Mouse (Mus musculus) kidney, postnatal 10 days (tissue): ENCODE measurements around the gene Tmem97.
A peak's percentile ranks its signal among the peaks of the same experiment; 100 is the strongest.
"Not testable (repeated sequence)": the region's sequence is repeated elsewhere in the genome, so short reads cannot be mapped to it uniquely, and the experiment has no call there.

ENCODE experiments used
- DNase-seq: peaks from one replicate; pipeline ENCODE4 v3.0.0; 2021; ENCODE audit warnings: mixed read lengths

The Tmem97 gene

DNA sequence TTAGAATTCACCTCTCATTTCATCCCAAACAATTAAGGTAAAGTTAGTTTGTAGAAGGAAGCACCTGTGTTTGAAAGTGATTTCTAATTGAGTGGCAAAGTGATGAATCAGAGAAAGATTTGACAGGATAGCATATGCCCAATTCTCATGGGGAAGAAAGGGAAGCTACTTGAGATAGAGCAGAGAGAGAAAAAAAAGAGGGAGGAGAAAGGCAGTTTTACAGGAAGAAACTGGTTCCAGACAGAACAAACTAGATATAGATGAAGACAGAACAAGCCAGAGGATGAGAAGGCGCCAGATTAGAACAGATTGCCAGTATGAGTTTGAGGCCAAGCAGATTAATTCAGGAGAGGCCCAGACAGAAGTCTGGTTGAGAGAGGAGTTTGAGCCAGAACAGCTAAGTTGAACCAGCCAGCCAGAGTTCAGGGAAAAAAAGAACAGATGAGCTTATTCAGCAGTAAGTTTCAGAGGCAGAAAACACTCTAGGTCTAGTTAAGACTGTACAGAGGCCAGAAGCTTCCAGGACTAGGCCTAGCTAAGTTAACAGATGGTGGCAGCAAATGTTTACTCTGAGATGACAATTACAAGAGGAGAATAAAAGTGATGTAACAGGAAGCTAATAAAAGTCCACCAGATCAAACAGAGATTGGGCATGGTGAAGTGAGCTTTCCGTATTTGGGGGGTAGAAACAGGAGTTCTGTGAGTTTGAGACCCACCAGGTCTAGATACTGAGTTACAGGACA, 2.7 kb downstream of the Tmem97 start:
- DNase-seq: no peak

DNA sequence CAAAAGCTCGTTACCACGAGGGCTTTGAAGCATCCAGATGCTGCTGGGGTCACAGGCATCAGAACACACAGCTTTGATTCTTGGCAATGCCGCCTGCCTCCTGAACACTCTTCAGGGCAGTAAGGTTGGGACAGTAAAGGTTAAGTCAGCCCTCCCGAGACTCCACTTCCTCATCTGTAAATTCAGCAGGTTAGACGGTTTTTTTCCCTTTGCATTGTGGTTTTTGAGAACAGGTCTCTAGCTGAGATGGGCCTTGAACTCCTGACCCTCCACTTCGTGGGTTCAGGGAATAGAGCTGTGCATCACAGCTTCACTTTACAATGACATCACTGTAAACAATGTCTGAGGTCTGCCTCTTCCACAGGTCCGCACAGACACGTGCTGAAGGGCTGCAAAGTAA, 5.4 kb downstream of the Tmem97 start:
- no peak for DNase-seq

DNA sequence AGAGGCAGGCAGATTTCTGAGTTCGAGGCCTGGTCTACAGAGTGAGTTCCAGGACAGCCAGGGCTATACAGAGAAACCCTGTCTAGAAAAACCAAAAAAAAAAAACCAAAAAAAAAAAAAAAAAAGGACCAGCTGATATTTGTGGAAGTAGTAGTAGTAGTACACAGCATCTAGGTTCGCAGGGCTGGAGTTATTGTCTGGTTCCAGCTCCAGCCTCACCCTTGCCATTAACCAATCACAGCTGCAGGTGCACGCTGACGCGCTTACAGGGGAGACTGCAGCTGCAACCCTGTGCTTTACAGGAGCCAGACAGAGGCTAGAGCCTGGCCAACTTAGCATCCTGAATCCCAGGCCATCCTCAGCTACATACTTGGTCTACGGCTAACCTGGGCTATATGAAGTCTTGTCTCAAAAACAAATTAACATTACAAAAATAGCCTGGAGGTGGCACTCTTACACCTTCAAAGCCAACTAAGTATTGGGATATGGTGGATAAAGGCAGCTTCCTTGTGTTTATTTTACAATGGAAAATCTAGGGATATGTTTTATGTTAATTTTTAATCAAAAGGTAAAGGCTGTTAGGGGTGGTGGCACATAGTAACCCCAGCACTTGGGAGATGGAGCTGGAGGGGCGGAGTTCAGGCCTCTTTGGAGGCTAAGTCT, 6.0 kb downstream of the Tmem97 start:
- no peak for DNase-seq

DNA sequence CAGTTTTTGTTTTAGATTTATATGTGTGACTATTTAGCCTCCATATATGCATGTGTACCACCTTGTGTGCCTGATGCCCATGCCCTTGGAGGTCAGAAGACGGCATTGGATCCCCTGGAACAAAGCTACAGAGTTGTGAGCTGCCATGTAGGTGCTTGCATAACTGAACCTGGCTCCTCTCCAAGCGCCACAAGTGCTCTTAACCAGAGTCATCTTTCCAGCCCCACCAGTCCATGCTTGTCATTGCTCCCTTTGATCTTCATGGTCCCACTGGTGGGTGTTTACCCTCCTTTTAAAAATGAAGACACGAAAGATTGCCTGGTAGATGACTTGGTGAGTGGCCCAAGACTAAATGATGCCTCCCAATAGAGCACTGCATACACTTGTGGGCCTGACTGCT, 10.2 kb downstream of the Tmem97 start:
- no peak for DNase-seq

DNA sequence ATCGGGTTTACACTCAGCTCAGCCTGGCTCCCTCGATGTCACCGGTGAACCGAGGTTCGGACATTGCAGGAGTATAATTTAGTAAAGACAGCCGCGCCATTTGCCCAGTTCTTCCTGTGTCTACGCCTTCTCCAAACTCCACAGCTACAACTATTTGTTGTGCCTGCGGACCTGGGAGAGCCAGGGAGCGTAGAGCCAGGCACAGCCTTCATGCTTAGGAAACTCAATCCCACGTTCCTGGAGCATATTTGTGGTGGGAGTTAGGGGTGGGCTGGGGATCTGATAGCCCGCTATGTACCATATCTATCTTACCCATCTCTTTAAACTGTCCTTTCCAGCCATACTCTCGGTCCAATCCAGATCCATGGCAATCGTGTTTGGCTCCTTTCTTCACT, 13.9 kb downstream of the Tmem97 start:
- no peak for DNase-seq

DNA sequence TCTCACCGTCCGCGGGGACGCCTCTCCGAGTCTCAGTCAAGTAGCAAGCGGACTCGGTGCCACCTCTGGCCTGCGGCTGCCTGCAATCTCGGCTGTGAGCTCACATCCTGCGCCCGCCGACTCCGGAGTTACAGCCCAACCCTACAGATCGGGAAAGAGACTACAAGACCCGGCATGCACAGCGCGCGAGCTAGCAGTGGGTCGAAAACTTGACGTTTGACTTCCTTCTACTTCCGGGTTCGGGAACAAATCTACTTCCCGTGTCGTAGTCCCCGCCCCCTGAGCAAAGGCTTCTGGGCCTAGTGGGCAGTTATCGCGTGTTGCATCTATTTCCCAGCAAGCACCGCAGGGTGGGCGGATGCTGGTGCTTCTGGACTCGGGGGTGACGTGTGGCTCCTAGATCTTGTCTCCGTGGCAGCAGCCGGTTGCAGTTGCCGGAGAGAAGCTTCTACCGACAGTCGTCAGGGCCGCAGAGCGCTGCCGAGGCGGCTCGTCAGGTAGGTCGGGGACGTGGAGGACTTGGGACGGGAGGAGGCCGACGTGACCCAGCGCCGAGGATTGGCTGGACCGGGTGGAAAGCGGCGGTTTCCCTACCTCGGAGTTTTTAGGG, 14.4 kb downstream of the Tmem97 start, which contains the start of the genes Tnfaip1 and Ift20:
TSS of gene Tnfaip1 (minus strand) at position 253 of the 610 bp plus-strand sequence.
TSS of gene Ift20 (plus strand) at position 282 of the 610 bp plus-strand sequence.
- peak; percentile 98 for DNase-seq

DNA sequence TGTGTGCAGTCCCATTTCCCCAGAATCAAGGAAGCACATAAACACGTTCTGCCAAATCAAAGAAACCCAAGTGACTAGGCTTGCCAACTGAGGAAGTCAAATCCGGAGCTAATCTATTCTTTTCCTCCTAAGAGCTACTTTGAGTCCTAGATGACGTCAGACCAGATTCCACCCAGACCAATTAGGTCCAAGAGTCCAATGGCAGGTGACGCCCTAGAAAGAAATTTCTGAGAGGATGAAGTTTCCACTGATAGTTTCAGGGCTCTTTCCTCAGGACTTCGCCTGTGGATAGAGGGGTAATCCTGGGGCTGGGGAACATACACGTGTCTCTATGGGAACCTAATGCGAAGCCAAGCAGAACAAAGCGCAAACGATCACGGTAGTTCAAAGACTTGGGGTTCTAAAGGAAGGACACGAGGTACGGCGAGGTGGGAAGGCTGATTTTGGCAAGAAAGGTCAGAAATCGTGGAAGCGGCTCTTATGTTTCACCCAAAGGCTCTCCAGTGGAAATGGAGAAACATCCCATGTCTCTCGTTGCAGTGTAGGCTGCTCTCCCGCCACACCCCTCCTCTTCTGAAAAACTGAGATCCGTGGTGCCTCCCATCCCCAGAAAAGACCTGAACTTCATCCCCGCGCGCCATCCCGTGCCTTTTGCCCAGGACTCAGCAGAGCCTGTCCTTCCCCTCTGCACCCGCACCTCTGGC, 15.0 kb downstream of the Tmem97 start:
- DNase-seq: peak; percentile 52

DNA sequence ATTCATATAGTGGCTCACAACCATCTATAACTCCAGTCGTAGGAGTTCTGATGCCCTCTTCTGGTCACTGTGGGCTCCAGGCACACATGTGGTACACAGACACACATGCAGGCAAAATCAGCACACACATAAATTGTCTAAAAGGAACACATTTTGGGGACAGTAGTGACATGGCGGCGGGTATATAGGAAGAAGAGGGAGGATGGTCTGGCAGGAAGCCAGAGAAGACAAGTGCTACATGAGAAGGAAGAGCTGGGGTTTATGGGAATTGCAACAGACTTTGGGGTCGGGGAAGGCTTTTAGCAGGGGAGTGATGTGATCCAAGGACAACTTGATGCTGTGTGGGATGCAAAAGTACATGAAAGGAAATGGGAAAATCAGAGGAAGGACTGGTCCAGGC, 16.1 kb downstream of the Tmem97 start:
- DNase-seq: no peak

DNA sequence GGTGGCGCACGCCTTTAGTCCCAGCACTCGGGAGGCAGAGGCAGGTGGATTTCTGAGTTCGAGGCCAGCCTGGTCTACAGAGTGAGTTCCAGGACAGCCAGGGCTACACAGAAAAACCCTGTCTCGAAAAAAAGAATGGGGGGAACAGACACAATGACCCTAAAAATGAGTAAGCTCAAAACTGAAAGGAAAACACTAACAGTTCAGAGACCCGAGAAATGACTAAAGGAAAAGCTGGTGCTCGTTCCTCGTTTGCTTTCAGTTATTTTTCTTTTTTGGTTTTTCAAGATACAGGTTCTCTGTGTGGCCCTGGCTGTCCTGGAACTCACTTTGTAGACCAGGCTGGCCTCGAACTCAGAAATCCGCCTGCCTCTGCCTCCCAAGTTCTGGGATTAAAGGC, 19.1 kb downstream of the Tmem97 start:
- DNase-seq: not testable (repeated sequence)

DNA sequence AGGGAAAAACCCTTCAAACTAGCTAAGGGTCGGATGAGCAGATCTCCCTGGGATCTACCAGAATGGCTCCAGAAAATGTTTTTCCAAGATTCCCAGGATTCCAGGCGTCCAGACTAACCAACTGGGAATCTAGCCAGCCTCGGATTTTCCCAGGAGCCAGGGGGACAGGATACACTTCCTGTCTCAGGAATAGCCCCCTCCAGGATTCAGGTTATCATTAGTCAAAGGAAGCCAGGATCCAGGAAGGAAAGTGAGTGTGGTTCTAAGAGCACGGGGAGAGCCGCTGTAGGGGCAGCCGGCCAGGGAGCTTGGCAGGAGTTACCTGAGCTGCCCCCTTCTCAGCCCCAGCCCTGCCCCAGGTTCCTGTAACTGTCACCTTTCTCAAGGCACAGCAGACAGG, 19.5 kb downstream of the Tmem97 start:
- DNase-seq: peak; percentile 79

DNA sequence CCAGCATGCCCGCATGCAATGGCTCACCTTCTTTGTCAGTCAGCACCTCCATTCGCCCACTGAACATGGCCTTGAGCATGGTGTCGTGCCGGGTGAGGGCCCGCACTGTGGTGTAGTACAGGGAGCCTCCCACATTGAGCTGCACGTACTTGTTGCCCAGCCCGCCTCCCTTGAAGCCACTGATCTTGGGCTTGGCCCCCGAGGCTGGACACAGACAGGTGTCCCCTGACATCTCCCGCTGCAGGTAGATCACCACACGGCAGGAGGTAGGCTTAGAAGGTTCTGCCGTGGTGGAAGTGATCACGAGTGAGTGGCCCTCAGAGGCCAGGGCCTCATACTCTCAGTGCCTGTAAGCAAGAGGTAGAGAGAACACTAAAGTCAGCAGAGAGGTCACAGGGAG, 20.6 kb downstream of the Tmem97 start:
- DNase-seq: no peak

DNA sequence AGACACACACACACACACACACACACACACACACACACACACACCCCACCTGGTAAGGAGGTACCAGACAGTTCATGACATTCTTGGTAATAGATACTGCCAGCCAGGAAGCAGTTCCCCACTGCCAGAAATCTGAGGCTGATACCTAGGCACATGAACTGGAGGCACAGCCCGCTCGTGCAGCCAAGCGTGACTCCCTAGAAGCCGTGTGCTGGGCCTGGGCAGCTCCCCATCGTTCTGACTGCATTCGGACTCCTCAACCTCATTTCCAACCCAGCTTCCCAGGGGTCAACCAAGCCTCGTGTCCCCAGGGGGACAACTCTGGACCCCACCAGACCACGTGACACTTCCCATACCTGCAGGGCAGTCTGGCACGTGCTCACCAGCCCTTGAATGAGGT, 21.9 kb downstream of the Tmem97 start:
- DNase-seq: peak; percentile 29

DNA sequence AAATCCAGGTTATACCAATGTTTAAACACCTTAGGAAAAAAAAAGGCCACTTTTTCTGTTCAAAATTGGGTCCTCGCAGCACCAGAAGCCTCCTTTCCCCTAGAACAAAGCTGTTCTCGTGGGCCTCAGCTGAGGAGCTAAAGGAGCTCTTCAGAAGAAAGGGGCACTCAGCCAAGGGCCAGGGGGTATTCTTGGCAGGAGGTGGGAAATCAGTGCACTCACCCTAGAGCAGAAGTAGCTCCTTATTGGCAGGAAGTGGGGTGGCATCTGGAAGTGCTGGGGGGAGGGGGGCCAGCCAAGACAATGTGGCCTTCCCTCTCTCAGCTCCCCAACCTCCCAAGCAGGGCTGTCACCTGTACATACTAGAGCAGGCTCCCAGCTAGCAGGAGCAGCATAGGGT, 25.7 kb downstream of the Tmem97 start:
- no peak for DNase-seq

DNA sequence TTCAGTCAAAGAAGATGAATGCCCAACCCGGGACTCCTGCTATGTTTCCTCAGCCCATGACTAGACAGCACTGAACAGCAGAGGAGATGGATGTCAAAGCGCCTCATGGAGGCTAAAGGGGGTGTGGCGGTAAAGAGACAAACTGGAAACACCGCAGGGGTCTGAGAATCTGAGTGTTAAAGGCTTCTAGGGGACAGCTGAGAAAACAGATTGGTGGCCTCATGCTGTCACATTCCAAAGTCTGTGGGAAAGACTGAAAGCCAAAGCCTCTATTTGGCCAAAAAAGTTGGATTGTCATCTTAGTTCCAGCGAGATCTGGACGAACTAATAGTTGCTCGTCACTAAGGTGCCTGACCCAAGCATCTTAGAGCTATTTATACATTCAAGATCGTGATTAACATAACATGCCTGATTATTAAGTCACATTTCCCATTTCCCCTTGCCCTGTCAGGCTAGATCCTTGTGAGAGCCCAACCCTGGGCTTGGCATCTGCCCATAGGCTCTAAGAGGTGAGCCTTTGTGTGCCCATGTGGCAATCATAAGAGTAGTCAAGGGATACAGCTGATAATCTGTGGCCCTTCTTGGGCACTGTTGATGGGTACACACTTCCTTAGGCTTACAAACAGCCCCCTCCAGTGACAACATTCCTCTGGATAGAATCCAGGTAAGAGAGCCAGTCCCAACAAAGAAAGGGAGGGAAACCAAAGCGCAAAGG, 27.2 kb downstream of the Tmem97 start:
- DNase-seq: peak; percentile 22

DNA sequence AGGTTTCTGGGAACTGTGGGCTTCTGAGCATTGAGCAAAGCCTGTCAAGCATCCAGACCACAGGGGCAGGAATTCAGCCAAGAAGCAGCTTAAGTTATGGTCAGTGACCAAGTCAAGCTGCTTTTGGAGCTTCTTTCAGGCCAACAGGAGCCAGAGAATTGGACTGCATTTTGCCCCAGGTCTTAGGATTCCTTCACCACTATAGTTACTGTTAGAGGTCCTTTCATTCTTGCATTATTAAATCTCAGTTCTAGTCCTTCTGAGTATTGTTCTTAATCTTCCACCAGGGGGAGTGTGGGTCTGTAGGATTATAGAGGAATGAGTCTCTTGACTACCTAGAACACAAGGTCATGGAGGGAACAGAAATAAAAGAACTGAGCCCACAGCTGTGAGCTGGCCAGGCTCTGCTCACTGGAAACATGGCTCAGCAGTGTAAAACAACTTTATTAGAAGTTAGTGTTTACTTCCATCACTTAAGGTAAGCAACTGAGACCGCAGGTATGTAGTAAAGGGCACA, 28.0 kb downstream of the Tmem97 start:
- DNase-seq: peak; percentile 55

DNA sequence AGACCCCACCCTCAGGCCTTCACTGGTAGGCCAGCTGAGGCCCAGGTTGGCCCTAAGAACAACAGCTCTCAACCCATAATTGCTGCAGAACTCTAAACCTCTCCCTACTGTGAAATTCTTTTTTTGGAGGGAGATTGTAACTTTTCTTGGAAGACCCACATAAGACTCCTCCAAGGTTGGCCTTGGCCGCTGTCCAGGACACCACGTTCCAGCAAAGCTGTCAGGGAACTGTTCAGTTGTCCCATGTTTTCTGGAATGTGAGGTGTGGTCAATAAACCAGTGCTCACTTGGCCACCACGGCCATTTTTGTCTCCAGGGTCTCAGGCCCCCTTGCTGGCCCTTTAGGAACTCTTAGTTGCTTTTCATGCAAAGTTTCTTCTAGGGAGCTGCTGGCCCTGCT, 28.7 kb downstream of the Tmem97 start:
- DNase-seq: no peak

DNA sequence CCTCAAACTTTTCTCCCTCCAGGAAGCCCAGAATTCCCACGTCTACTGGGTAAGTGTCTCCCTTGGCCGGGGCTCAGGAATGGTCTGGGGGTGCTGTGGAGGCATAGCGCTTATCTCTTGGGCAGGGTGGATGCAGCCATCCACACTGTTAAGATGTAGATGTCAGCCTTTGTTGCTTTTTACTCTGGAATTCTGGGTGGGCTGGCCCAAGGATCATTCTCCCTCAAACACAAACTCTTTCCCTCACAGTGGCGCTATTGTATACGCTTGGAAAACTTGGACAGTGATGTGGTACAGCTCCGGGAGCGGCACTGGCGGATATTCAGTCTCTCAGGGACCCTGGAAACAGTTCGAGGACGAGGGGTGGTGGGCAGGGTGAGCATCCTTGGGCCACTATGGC, 31.6 kb downstream of the Tmem97 start:
- DNase-seq: no peak

DNA sequence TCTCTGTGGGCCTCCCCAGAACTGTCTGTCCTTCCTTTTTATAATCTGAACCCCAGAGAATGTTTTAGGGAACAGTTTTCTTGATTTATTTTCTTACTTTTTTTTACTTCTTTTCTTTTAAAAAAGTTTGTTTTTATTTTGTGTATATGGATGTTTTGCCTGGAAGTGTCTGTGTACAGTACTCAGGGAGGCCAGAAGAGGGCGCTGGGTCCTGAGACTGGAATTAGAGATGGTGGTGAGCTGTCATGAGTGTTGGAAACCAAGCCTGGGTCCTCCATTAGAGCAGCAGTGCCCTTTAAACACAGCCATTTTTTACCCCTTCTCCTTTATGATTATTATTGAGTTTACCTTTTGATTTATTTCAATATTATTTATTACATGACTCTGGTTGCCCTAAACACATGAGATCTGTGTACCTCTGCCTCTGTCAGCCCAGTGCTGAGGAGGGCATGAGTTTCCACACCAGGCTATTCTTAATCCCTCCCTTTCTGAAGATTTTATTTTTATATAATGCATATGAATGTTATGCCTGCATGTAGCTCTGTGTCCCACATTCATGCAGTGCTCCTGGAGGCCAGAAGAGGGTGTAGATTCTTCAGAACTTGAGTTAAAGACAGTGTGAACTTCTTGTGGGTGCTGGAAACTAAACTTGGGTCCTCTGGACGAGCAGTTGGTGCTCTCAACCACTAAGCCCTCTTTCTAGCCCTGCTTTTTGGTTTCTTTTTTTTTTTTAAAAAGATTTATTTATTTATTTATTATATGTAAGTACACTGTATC, 34.8 kb downstream of the Tmem97 start:
- DNase-seq: no peak

DNA sequence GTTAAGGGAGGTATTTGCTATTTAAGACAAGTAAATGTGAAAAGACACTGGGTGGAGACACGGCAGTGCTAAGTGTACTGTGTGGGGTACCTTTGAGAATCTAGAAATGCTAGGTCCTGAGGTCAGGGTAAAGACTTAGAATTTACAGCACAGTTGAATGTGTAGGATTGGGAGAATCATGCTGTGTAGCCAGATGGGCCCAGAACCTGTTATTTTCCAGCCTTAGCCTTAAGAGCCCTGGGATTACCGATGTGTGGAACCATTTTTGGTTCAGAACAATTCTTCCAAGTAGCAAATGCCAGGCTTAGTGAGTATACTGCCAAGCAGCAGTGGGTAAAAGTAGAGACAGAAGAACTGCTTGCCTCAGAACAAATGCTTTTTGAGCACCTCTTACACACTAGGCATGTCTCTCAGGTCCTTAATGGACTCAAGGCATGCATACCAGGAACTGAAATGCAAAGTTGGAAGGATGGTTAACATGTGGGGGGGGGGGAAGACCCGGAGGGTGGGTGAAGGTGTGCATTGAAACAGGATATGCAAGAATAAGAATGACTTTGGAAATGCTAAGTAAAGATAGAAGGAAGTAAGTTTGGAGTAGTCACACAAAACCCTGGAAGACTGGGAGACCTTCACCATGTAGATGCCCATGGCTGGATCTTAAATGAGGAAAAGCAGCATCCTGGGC, 37.3 kb downstream of the Tmem97 start:
- DNase-seq: no peak

DNA sequence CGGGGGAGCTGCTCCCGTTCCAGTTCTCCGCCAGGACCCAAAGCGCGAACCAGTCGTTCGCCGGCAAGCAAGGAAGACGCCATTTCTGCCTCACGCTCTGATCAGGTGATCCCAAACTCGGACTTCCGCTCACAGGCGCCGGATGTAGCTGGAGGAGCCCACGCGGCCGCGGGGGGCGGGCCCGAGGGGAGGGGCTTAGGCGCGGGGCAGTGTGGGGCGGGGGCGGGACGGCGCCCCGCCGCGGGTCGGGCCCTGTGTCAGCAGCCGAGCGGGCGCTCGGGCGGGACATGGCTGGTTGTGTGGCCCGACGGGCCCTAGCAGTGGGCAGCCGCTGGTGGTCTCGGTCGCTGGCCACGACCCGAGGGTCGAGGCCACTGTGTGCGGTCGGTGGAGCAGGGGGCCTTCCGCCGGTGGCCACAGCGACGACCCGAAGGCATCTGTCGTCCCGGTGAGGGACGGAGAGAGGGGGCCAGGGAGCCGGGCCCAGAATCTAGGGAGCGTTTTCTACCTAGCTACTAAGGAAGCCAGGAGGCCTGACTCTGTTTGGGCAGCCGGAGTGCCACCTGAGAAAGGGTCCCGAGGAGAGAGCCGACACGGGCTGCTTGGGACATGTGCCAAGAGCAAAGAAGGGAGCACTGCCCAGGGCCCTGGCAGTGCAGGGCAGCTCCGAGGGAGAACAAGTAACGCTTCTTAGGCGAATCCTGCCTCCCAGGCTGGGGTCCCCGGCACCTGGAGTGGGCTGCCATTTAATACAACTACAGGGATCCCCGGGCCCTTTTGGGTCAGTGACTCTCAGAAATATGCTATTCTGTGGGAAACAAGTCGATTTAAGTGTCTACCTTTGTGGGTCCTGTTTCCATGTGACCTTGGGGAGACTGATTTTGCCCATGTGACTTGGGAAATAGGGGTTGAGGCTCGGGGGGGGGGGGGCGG, 38.3 kb downstream of the Tmem97 start, which contains the start of the genes Tmem199 and Poldip2:
TSS of gene Tmem199 (minus strand) at position 148 of the 933 bp plus-strand sequence.
TSS of gene Poldip2 (plus strand) at position 169 of the 933 bp plus-strand sequence.
- DNase-seq: peak; percentile 95
